Mouse (Mus musculus) E14TG2a.4 (cell line): ENCODE results near the gene Eprs.

ENCODE experiments used
- H3K27me3 ChIP-seq: 2 replicates; pipeline ENCODE4 v1.6.1; 2014; ENCODE audit warnings: low read length, control low read depth; ENCODE audit not compliant: insufficient read depth
- H3K36me3 ChIP-seq: 2 replicates; pipeline ENCODE4 v1.6.1; 2014; ENCODE audit warnings: low read length, control low read depth; ENCODE audit not compliant: insufficient read depth
- H3K4me1 ChIP-seq: replicated peaks from 2 replicates; pipeline ENCODE4 v1.6.1; 2014; ENCODE audit warnings: low read depth, low read length, control low read depth
- H3K4me3 ChIP-seq: replicated peaks from 2 replicates; pipeline ENCODE4 v1.5.1; 2014; ENCODE audit warnings: mild to moderate bottlenecking, low read length
- H3K9me3 ChIP-seq: 2 replicates; pipeline ENCODE4 v1.6.1; 2014; ENCODE audit warnings: low read length, control low read depth
- CTCF ChIP-seq: conservative IDR thresholded peaks from 2 replicates; pipeline ENCODE4 v1.5.1; 2014; ENCODE audit warnings: low read length
- NANOG ChIP-seq: IDR thresholded peaks from 2 replicates; pipeline ENCODE4 v1.6.1; 2014; ENCODE audit warnings: borderline replicate concordance, low read length, mixed read lengths
- POU5F1 ChIP-seq: IDR thresholded peaks from 2 replicates; pipeline ENCODE4 v1.6.1; 2014; ENCODE audit warnings: low read length, borderline replicate concordance

Eprs gene

GRCm38 (mm10) chr1:185369979-185370378 is 7.1 kb downstream of the Eprs start:
- Histone ChIP-seq H3K4me1 (peaks cover 20% of the 10 kb centered on the region), H3K36me3 (peaks cover 72% of the 10 kb centered on the region), H3K9me3 (no peaks in the 10 kb centered on the region), H3K27me3 (no peaks in the 10 kb centered on the region), H3K4me3 (no peak overlapping the region)
- TF ChIP-seq NANOG = no peak
- TF ChIP-seq CTCF = no peak

- H3K9me3 ChIP-seq = no peaks in the 10 kb centered on the region
- H3K4me3 ChIP-seq = no peak overlapping the region
- no peaks in the 10 kb centered on the region for H3K27me3 ChIP-seq
- H3K36me3 ChIP-seq = peaks cover 98% of the 10 kb centered on the region
- no peaks in the 10 kb centered on the region; the same call in 1 of the 2 replicates for H3K4me1 ChIP-seq
- TF ChIP-seq NANOG = no peak
- no peak for TF ChIP-seq POU5F1
- no peak for TF ChIP-seq CTCF
Measured at GRCm38 (mm10) chr1:185376390-185376789, 13.5 kb downstream of the Eprs start.

- TF ChIP-seq POU5F1 (no peak), NANOG (no peak), CTCF (no peak)
- H3K9me3 ChIP-seq = no peaks in the 10 kb centered on the region
Measured at GRCm38 (mm10) chr1:185377429-185377828, 14.6 kb downstream of the Eprs start.

GRCm38 (mm10) chr1:185401615-185402014 is 38.8 kb downstream of the Eprs start:
- no peaks in the 10 kb centered on the region for H3K4me1 ChIP-seq
- H3K9me3 ChIP-seq = no peaks in the 10 kb centered on the region
- H3K36me3 ChIP-seq = peaks cover 81% of the 10 kb centered on the region
- no peak overlapping the region for H3K4me3 ChIP-seq
- TF ChIP-seq NANOG (no peak), CTCF (no peak)
- no peaks in the 10 kb centered on the region for H3K27me3 ChIP-seq

More at GRCm38 (mm10) chr1:185377429-185377828, 14.6 kb downstream of the Eprs start:
- Histone ChIP-seq H3K4me1 (no peaks in the 10 kb centered on the region; the same call in 1 of the 2 replicates), H3K4me3 (no peak overlapping the region), H3K27me3 (no peaks in the 10 kb centered on the region), H3K36me3 (peaks cover 96% of the 10 kb centered on the region)

- H3K4me3 ChIP-seq = no peak overlapping the region
- H3K4me1 ChIP-seq = no peaks in the 10 kb centered on the region
- no peaks in the 10 kb centered on the region for H3K27me3 ChIP-seq
- H3K9me3 ChIP-seq = no peaks in the 10 kb centered on the region
- H3K36me3 ChIP-seq = peaks cover 82% of the 10 kb centered on the region
- TF ChIP-seq POU5F1 = no peak
- TF ChIP-seq CTCF = peak; percentile 43
Measured at GRCm38 (mm10) chr1:185404021-185404420, 41.2 kb downstream of the Eprs start.

GRCm38 (mm10) chr1:185405921-185406320 is 43.1 kb downstream of the Eprs start:
- peaks cover 82% of the 10 kb centered on the region for H3K36me3 ChIP-seq

GRCm38 (mm10) chr1:185409831-185410230 is 47.0 kb downstream of the Eprs start:
- Histone ChIP-seq H3K4me1 (no peaks in the 10 kb centered on the region), H3K4me3 (no peak overlapping the region), H3K27me3 (no peaks in the 10 kb centered on the region), H3K9me3 (no peaks in the 10 kb centered on the region), H3K36me3 (peaks cover 87% of the 10 kb centered on the region)
- TF ChIP-seq CTCF (no peak), NANOG (no peak), POU5F1 (no peak)

More at GRCm38 (mm10) chr1:185405921-185406320, 43.1 kb downstream of the Eprs start:
- no peak overlapping the region for H3K4me3 ChIP-seq
- H3K4me1 ChIP-seq = no peaks in the 10 kb centered on the region
- TF ChIP-seq NANOG (no peak), POU5F1 (no peak), CTCF (no peak)
- H3K9me3 ChIP-seq = no peaks in the 10 kb centered on the region
- H3K27me3 ChIP-seq = no peaks in the 10 kb centered on the region

GRCm38 (mm10) chr1:185418011-185418410 is 55.2 kb downstream of the Eprs start:
- peaks cover 94% of the 10 kb centered on the region for H3K36me3 ChIP-seq
- H3K4me1 ChIP-seq = no peaks in the 10 kb centered on the region
- no peak overlapping the region for H3K4me3 ChIP-seq
- no peaks in the 10 kb centered on the region for H3K9me3 ChIP-seq
- TF ChIP-seq NANOG = no peak
- H3K27me3 ChIP-seq = no peaks in the 10 kb centered on the region

GRCm38 (mm10) chr1:185419805-185420204 is 57.0 kb downstream of the Eprs start:
- H3K36me3 ChIP-seq = peaks cover 96% of the 10 kb centered on the region
- no peak overlapping the region for H3K4me3 ChIP-seq
- H3K4me1 ChIP-seq = no peaks in the 10 kb centered on the region
- no peaks in the 10 kb centered on the region for H3K9me3 ChIP-seq
- H3K27me3 ChIP-seq = no peaks in the 10 kb centered on the region
- TF ChIP-seq CTCF (no peak), POU5F1 (no peak), NANOG (no peak)
